Mouse (Mus musculus) forebrain, embryonic 11.5 days (tissue): Measurements from ENCODE around the gene Sars. TPM values are rescaled to one million over a fixed set of nuclear protein-coding genes. Genes with fewer than 3 reads are reported as not detected.

ENCODE experiments used
- ATAC-seq: fragments of 200-750 bp; cut with Nextera tagmentation; replicated peaks from 2 replicates; pipeline ENCODE4 v1.8.0; 2017; ENCODE audit warnings: moderate TSS enrichment; ENCODE audit not compliant: low FRiP score
- DNase-seq: peaks from one replicate; pipeline ENCODE4 v3.0.0-alpha.2; 2017; ENCODE audit warnings: low spot score
- H3K27ac ChIP-seq: fragments of 300-500 bp; sonication (generic); 2 replicates; pipeline ENCODE4 v1.5.1; 2014; ENCODE audit warnings: low read depth, low read length
- H3K27me3 ChIP-seq: fragments of 300-500 bp; sonication (generic); 2 replicates; pipeline ENCODE4 v1.6.1; 2014; ENCODE audit warnings: mild to moderate bottlenecking, low read length, mixed read lengths; ENCODE audit not compliant: control insufficient read depth, insufficient read depth
- H3K36me3 ChIP-seq: fragments of 300-500 bp; sonication (generic); 2 replicates; pipeline ENCODE4 v1.6.1; 2014; ENCODE audit warnings: mild to moderate bottlenecking, low read length, moderate library complexity, mixed read lengths; ENCODE audit not compliant: control insufficient read depth, insufficient read depth
- H3K4me1 ChIP-seq: fragments of 300-500 bp; sonication (generic); replicated peaks from 2 replicates; pipeline ENCODE4 v1.6.1; 2014; ENCODE audit warnings: low read length, mixed read lengths; ENCODE audit not compliant: control insufficient read depth, insufficient read depth
- H3K4me2 ChIP-seq: fragments of 300-500 bp; sonication (generic); 2 replicates; pipeline ENCODE4 v1.6.1; 2014; ENCODE audit warnings: low read depth, mild to moderate bottlenecking, low read length, moderate library complexity, mixed read lengths; ENCODE audit not compliant: severe bottlenecking
- H3K4me3 ChIP-seq: fragments of 300-500 bp; sonication (generic); 2 replicates; pipeline ENCODE4 v1.5.1; 2014; ENCODE audit warnings: low read depth, low read length
- H3K9ac ChIP-seq: fragments of 300-500 bp; sonication (generic); 2 replicates; pipeline ENCODE4 v1.6.1; 2014; ENCODE audit warnings: low read length
- H3K9me3 ChIP-seq: fragments of 300-500 bp; sonication (generic); 2 replicates; pipeline ENCODE4 v1.6.1; 2016; ENCODE audit warnings: low read length, mixed read lengths; ENCODE audit not compliant: control insufficient read depth
- WGBS: fragments of 180-500 bp; shearing (Covaris S2); extraction: QIAGEN DNeasy Blood & Tissue Kit; methylation state at CpG from one replicate; pipeline ENCODE4 v1.1.7; 2014; 5-methylcytosine and 5-hydroxymethylcytosine counted together
- polyA plus RNA-seq: library from polyadenylated mRNA; unstranded; fragments of >200 nt; fragmentation: Nextera tagmentation; extraction: Ambion mirVana; gene quantifications from 2 replicates; pipeline ENCODE4 v1.2.1, GENCODE M21; 2014

Gene Sars
- polyA plus RNA-seq, 1 experiment from 2014 or later, result 180 TPM

GRCm38 (mm10) chr3:108433881-108434495, 11.0 kb downstream of the Sars start:
- Histone ChIP-seq H3K4me3 (no peak overlapping the region), H3K4me2 (peak overlapping the region; percentile 21)
- peak; percentile 82 for ATAC-seq

GRCm38 (mm10) chr3:108433188-108433880, 11.7 kb downstream of the Sars start:
- peak; percentile 91 for ATAC-seq
- no peaks in the 10 kb centered on the region for H3K9me3 ChIP-seq
- H3K36me3 ChIP-seq, result peaks cover 11% of the 10 kb centered on the region; the same call in 1 of the 2 replicates
- no peak overlapping the region for H3K4me3 ChIP-seq
- peak overlapping the region; percentile 97 for H3K27ac ChIP-seq
- DNase-seq, result peak; percentile 95
- H3K27me3 ChIP-seq, result no peaks in the 10 kb centered on the region
- H3K9ac ChIP-seq, result peak overlapping the region; percentile 61
- 8% methylated on average over 18 of the region's 18 CpGs for WGBS
- peak overlapping the region; percentile 21; the same call in 1 of the 2 replicates for H3K4me2 ChIP-seq
- peaks cover 33% of the 10 kb centered on the region for H3K4me1 ChIP-seq

More at GRCm38 (mm10) chr3:108433881-108434495, 11.0 kb downstream of the Sars start:
- DNase-seq, result peak; percentile 85
- Histone ChIP-seq H3K4me1 (peaks cover 33% of the 10 kb centered on the region), H3K9ac (peak overlapping the region; percentile 52), H3K27me3 (no peaks in the 10 kb centered on the region), H3K27ac (peak overlapping the region; percentile 97), H3K36me3 (peaks cover 6% of the 10 kb centered on the region; the same call in 1 of the 2 replicates), H3K9me3 (no peaks in the 10 kb centered on the region)
- WGBS, result 10% methylated on average over 19 of the region's 19 CpGs

- ATAC-seq (peak; percentile 78), DNase-seq (peak; percentile 81)
- Histone ChIP-seq H3K4me1 (peaks cover 33% of the 10 kb centered on the region), H3K4me2 (peak overlapping the region; percentile 21; the same call in 1 of the 2 replicates), H3K36me3 (peaks cover 13% of the 10 kb centered on the region; the same call in 1 of the 2 replicates), H3K9ac (peak overlapping the region; percentile 61), H3K9me3 (no peaks in the 10 kb centered on the region), H3K27ac (peak overlapping the region; percentile 97), H3K4me3 (no peak overlapping the region), H3K27me3 (no peaks in the 10 kb centered on the region)
- WGBS, result 26% methylated on average over 13 of the region's 13 CpGs
Measured at GRCm38 (mm10) chr3:108432542-108433187, 12.3 kb downstream of the Sars start.

GRCm38 (mm10) chr3:108425624-108426018, 19.4 kb downstream of the Sars start:
- Histone ChIP-seq H3K4me1 (peaks cover 20% of the 10 kb centered on the region), H3K4me2 (no peak overlapping the region), H3K9me3 (no peaks in the 10 kb centered on the region), H3K36me3 (peaks cover 14% of the 10 kb centered on the region; the same call in 1 of the 2 replicates), H3K4me3 (no peak overlapping the region), H3K27ac (peak overlapping the region; percentile 66), H3K27me3 (no peaks in the 10 kb centered on the region), H3K9ac (peak overlapping the region; percentile 8; the same call in 1 of the 2 replicates)
- ATAC-seq, result no peak
- DNase-seq, result no peak
- 78% methylated on average over 6 of the region's 6 CpGs for WGBS

GRCm38 (mm10) chr3:108424944-108425623, 19.9 kb downstream of the Sars start:
- ATAC-seq (0 out of 2 replicates have a peak, but pooled peaks have one; percentile 17), DNase-seq (no peak)
- Histone ChIP-seq H3K4me1 (peaks cover 20% of the 10 kb centered on the region), H3K36me3 (peaks cover 14% of the 10 kb centered on the region; the same call in 1 of the 2 replicates), H3K9me3 (no peaks in the 10 kb centered on the region), H3K9ac (peak overlapping the region; percentile 23; the same call in 1 of the 2 replicates), H3K4me3 (no peak overlapping the region), H3K4me2 (no peak overlapping the region), H3K27me3 (no peaks in the 10 kb centered on the region), H3K27ac (peak overlapping the region; percentile 66)
- WGBS, result 61% methylated on average over 7 of the region's 7 CpGs

- Histone ChIP-seq H3K9ac (peak overlapping the region; percentile 59), H3K27me3 (no peaks in the 10 kb centered on the region), H3K9me3 (no peaks in the 10 kb centered on the region), H3K27ac (peak overlapping the region; percentile 66), H3K4me1 (peaks cover 20% of the 10 kb centered on the region), H3K36me3 (peaks cover 13% of the 10 kb centered on the region; the same call in 1 of the 2 replicates), H3K4me2 (peak overlapping the region; percentile 40), H3K4me3 (peak overlapping the region; percentile 10; the same call in 1 of the 2 replicates)
- ATAC-seq (peak; percentile 71), DNase-seq (peak; percentile 63)
- WGBS, result 20% methylated on average over 11 of the region's 11 CpGs
Measured at GRCm38 (mm10) chr3:108423844-108424801, 20.9 kb downstream of the Sars start.

- DNase-seq (no peak), ATAC-seq (no peak)
- Histone ChIP-seq H3K36me3 (peaks cover 5% of the 10 kb centered on the region; the same call in 1 of the 2 replicates), H3K27me3 (no peaks in the 10 kb centered on the region), H3K4me2 (no peak overlapping the region), H3K9me3 (no peaks in the 10 kb centered on the region), H3K4me3 (no peak overlapping the region), H3K27ac (no peak overlapping the region), H3K9ac (no peak overlapping the region; the same call in 1 of the 2 replicates), H3K4me1 (peaks cover 20% of the 10 kb centered on the region)
- 49% methylated on average over 6 of the region's 6 CpGs for WGBS
Measured at GRCm38 (mm10) chr3:108423006-108423405, 22.0 kb downstream of the Sars start.
